Mouse (Mus musculus) mouse embryonic stem cell (cell line): Measurements from ENCODE around the gene Ddias.

Source experiments
- in situ Hi-C, 2 experiments: fragments of 300-500 bp; cut with MboI; formaldehyde crosslinking; loops; 1 replicate in 1 of 2; 3 replicates in 1 of 2; pipeline ENCODE4 v1.14.3; 2019 to 2020; ENCODE audit warnings: low sequenced_read_pairs in 2 of 2, low pct_unique_long_range_greater_than_20kb in 1 of 2, mixed read lengths in 1 of 2; ENCODE audit not compliant: unreplicated experiment in 1 of 2

Ddias gene

GRCm38 (mm10) chr7:92811667-92812279 is 62.3 kb downstream of the Ddias start:
- in situ Hi-C loops = no loop called here
